Mouse (Mus musculus) spleen, adult 18-20 months (tissue): ENCODE measurements around the gene Atg4a-ps.
"Not testable (repeated sequence)": the region's sequence is repeated elsewhere in the genome, so short reads cannot be mapped to it uniquely, and the experiment has no call there.

ENCODE experiments used
- DNase-seq, 2 experiments: peaks; one replicate each; pipeline ENCODE4 v3.0.0; 2022; ENCODE audit warnings: mixed read lengths in 2 of 2

The Atg4a-ps gene

GRCm38 (mm10) chr3:103645968-103646367 is at the start of gene Atg4a-ps:
Gene Atg4a-ps (minus strand): TSS chr3:103646068.
- DNase-seq, result not testable (repeated sequence)

- no peak for DNase-seq
These were observed 49.7 kb upstream of the Atg4a-ps start for GRCm38 (mm10) chr3:103695556-103695955.

- no peak for DNase-seq
These were observed 44.6 kb upstream of the Atg4a-ps start for GRCm38 (mm10) chr3:103690506-103690905.

GRCm38 (mm10) chr3:103689043-103689442 is 43.2 kb upstream of the Atg4a-ps start:
- no peak for DNase-seq

- no peak for DNase-seq
These were observed 38.1 kb upstream of the Atg4a-ps start for GRCm38 (mm10) chr3:103683966-103684319.

- DNase-seq, result no peak
These were observed 37.5 kb upstream of the Atg4a-ps start for GRCm38 (mm10) chr3:103683234-103683965.

GRCm38 (mm10) chr3:103682473-103682872 is 36.6 kb upstream of the Atg4a-ps start:
- no peak for DNase-seq

GRCm38 (mm10) chr3:103678811-103679210 is 32.9 kb upstream of the Atg4a-ps start:
- DNase-seq, result no peak

- DNase-seq, result no peak
These were observed 26.8 kb upstream of the Atg4a-ps start for GRCm38 (mm10) chr3:103672716-103673115.

DNA sequence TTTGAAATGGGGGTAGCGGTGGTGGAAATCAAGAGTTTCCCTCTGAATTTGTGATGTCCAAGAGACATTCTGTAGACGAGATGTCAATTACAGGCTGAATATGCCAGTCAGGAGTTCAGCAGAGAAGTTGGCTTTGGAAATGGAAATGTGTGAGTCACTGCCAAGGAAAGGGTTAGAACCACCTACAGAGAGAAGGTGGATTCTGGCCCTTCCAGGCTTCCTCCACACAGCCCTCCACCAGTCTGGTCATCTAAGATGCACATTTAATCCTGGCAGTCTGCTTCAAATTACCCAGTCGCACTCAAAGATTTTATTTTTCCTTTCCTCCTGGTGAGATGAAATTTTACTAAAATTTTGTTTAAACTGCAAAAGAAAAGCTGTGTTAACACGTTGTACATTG is 26.2 kb upstream of the Atg4a-ps start:
- no peak for DNase-seq

GRCm38 (mm10) chr3:103663385-103663784 is 17.5 kb upstream of the Atg4a-ps start:
- DNase-seq, result no peak

- no peak for DNase-seq
These were observed 15.8 kb upstream of the Atg4a-ps start for GRCm38 (mm10) chr3:103661714-103662113.

DNA sequence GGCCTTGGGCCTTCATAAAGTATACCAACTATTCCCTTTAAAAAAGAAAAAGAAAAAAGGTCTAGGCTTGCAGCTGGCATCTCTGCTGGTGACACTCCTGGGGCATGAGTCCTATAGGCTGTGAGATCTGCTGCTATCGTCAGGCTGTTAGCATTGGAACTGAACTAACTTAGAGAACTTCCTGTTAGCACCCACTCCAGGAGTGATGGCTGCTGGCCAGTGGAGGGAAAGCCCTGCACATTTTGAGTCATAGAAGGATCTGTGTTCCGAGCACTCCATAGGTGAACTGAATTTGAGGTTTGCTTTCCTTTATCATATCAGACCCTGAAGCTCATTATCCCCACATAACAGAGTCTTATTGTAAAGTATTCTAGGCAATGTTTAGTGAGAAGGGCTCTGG is 14.1 kb upstream of the Atg4a-ps start:
- DNase-seq, result no peak

- DNase-seq, result no peak
These were observed 4.5 kb upstream of the Atg4a-ps start for GRCm38 (mm10) chr3:103650406-103650805.

- no peak for DNase-seq
These were observed 3.8 kb upstream of the Atg4a-ps start for GRCm38 (mm10) chr3:103649716-103650115.

DNA sequence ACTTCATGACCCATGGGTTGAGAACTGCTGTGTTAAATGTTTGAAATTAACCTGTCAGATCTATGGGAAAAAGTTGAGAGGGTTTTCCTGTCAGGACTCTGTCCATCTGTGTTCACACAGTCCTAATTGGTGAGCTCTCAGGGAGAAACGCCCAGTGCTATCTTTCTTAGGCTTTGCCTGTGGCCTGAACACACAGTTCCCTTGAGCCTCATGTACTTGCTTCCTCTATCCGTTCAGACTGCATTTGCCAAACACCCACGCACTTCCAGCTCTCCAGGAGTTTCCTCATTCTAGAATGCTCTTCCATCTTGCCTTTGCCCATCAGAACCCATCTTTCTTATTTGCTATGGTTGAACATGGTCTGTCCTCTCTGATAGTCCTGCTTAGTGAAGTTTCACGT is 2.6 kb upstream of the Atg4a-ps start:
- no peak for DNase-seq

DNA sequence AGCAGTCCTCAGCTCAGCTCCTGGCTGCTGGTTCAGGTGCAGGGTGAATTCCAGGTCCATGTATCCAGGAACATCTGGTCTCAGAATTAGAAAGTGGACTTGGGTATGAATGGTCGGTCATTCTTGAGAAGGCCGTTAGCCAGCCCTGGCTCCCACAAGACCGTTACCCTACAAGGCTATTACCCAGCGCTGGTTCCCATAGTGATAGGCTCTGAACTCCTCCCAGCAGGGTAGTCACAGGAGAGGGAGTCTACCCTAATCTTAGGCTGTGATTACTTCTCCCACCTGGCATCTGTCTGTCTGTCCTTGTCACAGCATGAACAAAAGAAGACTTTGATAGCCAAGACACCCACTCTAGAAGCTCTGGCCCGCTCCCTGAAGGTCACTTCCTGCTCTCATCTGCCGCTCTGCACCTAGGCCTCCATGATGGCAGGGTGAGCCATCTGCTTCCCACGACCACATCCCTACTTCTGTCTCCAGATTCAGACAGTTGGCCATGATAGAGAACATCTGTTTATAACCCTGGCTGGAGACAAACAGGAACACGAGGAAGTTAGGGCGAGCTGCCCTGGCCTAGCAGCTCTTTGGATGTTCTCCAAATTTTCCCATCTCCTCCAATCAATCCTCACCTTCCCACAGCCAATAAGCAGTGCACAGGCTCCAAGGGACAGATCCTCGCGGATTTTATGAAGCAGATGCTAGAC is 1.4 kb upstream of the Atg4a-ps start:
- no peak for DNase-seq

- no peak for DNase-seq
These were observed 4.6 kb downstream of the Atg4a-ps start for GRCm38 (mm10) chr3:103641301-103641700.

DNA sequence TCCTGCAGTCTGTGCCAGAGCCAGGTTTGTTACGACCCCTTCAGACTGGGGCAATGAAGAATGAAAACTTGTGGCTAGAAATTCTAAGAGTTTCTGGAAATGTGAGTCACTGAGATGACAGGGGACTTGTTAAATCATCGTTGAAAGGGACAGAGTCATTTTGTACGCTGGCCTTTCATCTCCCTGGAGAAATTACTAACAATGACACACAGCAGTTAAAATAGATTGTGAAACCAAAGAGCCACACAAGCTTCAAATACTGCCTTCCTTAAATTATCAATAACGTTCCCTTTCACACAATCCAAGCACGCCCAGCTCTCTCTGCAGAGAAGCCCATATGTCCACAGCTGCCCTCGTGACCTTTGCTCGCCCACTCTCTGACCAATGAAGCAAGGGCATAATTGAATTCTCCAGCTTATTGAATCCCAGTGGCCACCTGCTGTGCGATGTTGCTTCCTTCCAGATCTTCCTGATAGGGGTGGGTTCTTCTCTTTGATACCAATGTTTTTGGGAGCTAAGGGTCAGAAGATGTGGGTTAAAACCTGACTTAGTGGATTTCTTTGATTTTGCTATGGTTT is 5.6 kb downstream of the Atg4a-ps start:
- DNase-seq, result no peak

- DNase-seq, result no peak
These were observed 8.2 kb downstream of the Atg4a-ps start for GRCm38 (mm10) chr3:103637641-103638040.

- DNase-seq, result no peak
These were observed 11.6 kb downstream of the Atg4a-ps start for GRCm38 (mm10) chr3:103634256-103634655.

DNA sequence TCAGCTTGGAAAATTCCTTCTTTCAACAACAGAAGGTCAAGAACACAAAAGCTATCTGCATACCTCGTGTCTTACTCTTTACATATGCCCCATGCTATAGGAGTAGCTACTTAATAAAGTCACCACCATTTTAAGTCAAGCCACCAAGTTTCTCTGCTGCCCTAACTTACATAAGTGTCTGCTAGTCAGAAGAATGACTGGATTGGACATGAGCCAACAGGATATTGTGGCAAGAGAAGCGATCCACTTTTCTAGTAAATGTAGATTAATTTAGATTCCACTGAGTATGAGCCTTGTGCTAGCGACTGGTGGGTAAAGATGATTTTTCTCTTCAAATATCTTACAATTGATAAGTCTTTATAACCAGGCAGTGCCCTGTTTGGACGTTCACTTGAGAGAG is 12.0 kb downstream of the Atg4a-ps start:
- DNase-seq, result no peak

- no peak for DNase-seq
These were observed 12.7 kb downstream of the Atg4a-ps start for GRCm38 (mm10) chr3:103633124-103633523.

GRCm38 (mm10) chr3:103627661-103628060 is 18.2 kb downstream of the Atg4a-ps start:
- DNase-seq, result no peak
